Mouse (Mus musculus): ENCODE results near the gene Add3. TPM values are rescaled to one million over a fixed set of nuclear protein-coding genes. Genes with fewer than 3 reads are reported as not detected.
A peak's percentile ranks its signal among the peaks of the same experiment; 100 is the strongest.

The Add3 gene
- polyA plus RNA-seq, 1 experiment from 2014 or later: 100 TPM

- Histone ChIP-seq H3K4me2 (replicated peaks; ENCODE audit: low read depth, low read length) (peak overlapping the region; percentile 35), H3K27me3 (replicated peaks; ENCODE audit: insufficient read depth, low read length) (no peaks in the 10 kb centered on the region), H3K36me3 (ENCODE audit: insufficient read depth, low read length) (no peaks in the 10 kb centered on the region), H3K9ac (replicated peaks; ENCODE audit: low read depth) (no peak overlapping the region), H3K4me1 (ENCODE audit: insufficient read depth, low read depth, low read length) (peaks cover 5% of the 10 kb centered on the region; the same call in 1 of the 2 replicates), H3K4me3 (ENCODE audit: low read depth, low read length) (no peak overlapping the region), H3K9me3 (ENCODE audit: low read length) (no peaks in the 10 kb centered on the region), H3K27ac (ENCODE audit: low read length) (no peak overlapping the region)
- peak; percentile 5; the same call in 1 of the 2 replicates for TF ChIP-seq EP300 (IDR thresholded peaks at IDR 0.05)
- TF ChIP-seq CTCF (IDR thresholded peaks at IDR 0.05): no peak
- DNase-seq (ENCODE audit: low spot score) (peak; percentile 83), ATAC-seq (peak; percentile 75)
- WGBS: 32% methylated on average over 26 of the region's 26 CpGs
Observed at GRCm38 (mm10) chr19:53105374-53106090, 34.7 kb upstream of the Add3 start.

DNA sequence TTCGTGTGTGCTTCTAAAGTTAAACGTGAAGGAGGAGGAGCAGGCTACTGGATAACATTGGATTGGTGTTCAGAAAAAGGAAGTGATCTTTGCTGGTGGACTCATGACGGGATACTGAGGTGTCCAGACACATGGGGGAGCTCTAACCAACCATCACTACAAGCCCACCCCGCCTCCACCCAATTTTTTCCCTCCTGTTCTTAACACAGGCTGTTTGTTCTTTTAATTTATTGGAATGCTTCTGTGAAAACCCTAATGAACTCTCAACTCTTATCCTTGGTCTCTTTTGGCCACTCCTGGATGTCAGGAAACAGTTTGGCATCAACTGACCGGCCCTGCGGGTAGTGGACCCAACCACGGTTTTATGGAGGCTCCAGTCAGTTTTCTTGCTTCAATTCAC lies 33.3 kb upstream of the Add3 start:
- H3K4me2 ChIP-seq (replicated peaks; ENCODE audit: low read depth, low read length): no peak overlapping the region
- H3K4me1 ChIP-seq (ENCODE audit: insufficient read depth, low read depth, low read length): peaks cover 8% of the 10 kb centered on the region; the same call in 1 of the 2 replicates
- no peaks in the 10 kb centered on the region for H3K9me3 ChIP-seq (ENCODE audit: low read length)
- H3K27ac ChIP-seq (ENCODE audit: low read length): no peak overlapping the region
- no peak overlapping the region for H3K4me3 ChIP-seq (ENCODE audit: low read depth, low read length)
- DNase-seq (ENCODE audit: low spot score): peak; percentile 50
- no peaks in the 10 kb centered on the region for H3K36me3 ChIP-seq (ENCODE audit: insufficient read depth, low read length)
- H3K27me3 ChIP-seq (replicated peaks; ENCODE audit: insufficient read depth, low read length): no peaks in the 10 kb centered on the region
- 67% methylated on average over 7 of the region's 7 CpGs for WGBS
- ATAC-seq: no peak
- TF ChIP-seq EP300 (IDR thresholded peaks at IDR 0.05): no peak
- TF ChIP-seq CTCF (IDR thresholded peaks at IDR 0.05): peak; percentile 51
- no peak overlapping the region for H3K9ac ChIP-seq (replicated peaks; ENCODE audit: low read depth)

DNA sequence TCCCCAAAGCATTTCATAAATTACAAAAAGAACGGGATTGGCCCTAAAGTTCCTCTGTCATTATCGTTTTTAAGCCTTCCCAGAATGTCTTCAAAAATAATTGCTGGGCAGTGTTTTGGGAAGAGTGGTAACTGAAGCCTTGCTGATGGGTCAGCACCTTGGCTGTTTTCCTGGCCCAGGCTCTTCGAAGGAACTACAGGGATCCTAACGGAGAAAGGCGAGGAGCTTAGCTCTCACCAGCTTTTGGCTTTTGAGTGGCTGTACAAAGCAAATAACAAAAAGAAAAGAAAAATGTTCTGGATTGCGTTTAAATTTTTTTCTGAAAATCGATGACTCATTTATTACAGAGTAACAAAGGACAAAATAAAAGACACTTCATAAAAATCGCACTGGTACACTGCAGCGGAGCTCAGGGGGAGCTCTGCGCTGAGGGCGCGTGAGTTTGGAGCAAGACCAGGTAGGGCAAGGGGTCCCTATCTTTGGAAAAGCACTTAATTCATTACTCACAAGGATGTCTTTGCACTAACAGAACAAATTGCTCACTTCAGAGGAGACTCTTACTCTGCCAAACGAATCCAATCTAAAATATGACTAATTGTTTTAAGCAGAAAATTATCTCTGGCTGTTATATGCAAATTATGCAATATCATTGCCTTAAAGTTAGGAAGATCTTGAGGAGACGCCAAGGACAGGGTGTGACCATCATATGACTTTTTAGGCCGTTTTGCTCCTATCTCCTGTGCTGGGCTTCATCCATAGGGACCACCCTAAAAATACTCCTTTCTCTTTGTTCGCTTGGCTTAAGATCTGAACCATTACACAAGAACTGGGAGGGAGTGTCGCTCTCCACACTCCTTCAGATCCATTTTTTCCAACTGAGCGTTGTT lies 32.6 kb upstream of the Add3 start:
- DNase-seq (ENCODE audit: low spot score): peak; percentile 74
- H3K4me3 ChIP-seq (ENCODE audit: low read depth, low read length): no peak overlapping the region
- WGBS: 42% methylated on average over 18 of the region's 18 CpGs
- no peaks in the 10 kb centered on the region for H3K36me3 ChIP-seq (ENCODE audit: insufficient read depth, low read length)
- ATAC-seq: peak; percentile 25; the same call in 1 of the 2 replicates
- H3K27ac ChIP-seq (ENCODE audit: low read length): no peak overlapping the region
- H3K4me1 ChIP-seq (ENCODE audit: insufficient read depth, low read depth, low read length): peaks cover 8% of the 10 kb centered on the region; the same call in 1 of the 2 replicates
- no peaks in the 10 kb centered on the region for H3K27me3 ChIP-seq (replicated peaks; ENCODE audit: insufficient read depth, low read length)
- H3K9me3 ChIP-seq (ENCODE audit: low read length): no peaks in the 10 kb centered on the region
- 0 out of 2 replicates have a peak overlapping the region, but pooled peaks have one; percentile 9 for H3K4me2 ChIP-seq (replicated peaks; ENCODE audit: low read depth, low read length)
- H3K9ac ChIP-seq (replicated peaks; ENCODE audit: low read depth): no peak overlapping the region
- TF ChIP-seq EP300 (IDR thresholded peaks at IDR 0.05) (peak; percentile 41; the same call in 1 of the 2 replicates), CTCF (IDR thresholded peaks at IDR 0.05) (no peak)

DNA sequence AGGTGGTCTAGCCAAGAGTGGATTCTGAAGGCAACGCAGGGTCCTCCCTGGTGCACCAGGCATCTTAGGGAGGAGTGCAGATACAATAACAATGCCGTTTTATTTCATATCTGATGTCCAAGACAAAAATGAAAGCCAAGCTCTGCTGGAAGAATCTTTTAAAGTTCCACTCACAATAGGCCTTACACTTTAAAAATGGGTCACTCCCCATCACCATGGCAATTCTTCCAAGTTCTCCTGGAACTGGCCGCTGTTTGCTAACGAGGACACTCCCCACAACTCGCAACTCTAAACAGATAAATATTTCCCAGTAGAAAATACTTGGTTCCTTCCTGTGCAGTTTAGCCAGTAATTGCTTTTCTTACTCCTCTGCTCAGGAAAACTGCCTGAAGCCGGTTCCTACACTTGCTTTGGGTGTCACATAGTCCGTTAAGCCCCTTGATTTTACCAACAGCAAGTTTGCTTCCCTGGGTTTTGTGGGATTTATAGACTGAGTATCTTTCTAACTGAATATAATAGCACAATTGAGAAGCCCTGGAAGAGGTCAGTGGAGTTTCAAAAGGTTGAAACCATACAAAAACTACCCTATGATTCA lies 28.1 kb upstream of the Add3 start:
- no peak overlapping the region for H3K27ac ChIP-seq (ENCODE audit: low read length)
- H3K9ac ChIP-seq (replicated peaks; ENCODE audit: low read depth): no peak overlapping the region
- H3K9me3 ChIP-seq (ENCODE audit: low read length): no peaks in the 10 kb centered on the region
- ATAC-seq (no peak), DNase-seq (ENCODE audit: low spot score) (peak; percentile 36)
- 0 out of 2 replicates have a peak, but pooled peaks cover 3% of the 10 kb centered on the region for H3K4me1 ChIP-seq (ENCODE audit: insufficient read depth, low read depth, low read length)
- WGBS: 51% methylated on average over 7 of the region's 7 CpGs
- H3K4me3 ChIP-seq (ENCODE audit: low read depth, low read length): no peak overlapping the region
- H3K27me3 ChIP-seq (replicated peaks; ENCODE audit: insufficient read depth, low read length): no peaks in the 10 kb centered on the region
- H3K36me3 ChIP-seq (ENCODE audit: insufficient read depth, low read length): no peaks in the 10 kb centered on the region
- H3K4me2 ChIP-seq (replicated peaks; ENCODE audit: low read depth, low read length): no peak overlapping the region
- TF ChIP-seq EP300 (IDR thresholded peaks at IDR 0.05) (no peak), CTCF (IDR thresholded peaks at IDR 0.05) (no peak)

- no peak for TF ChIP-seq EP300 (IDR thresholded peaks at IDR 0.05)
- no peak for TF ChIP-seq CTCF (IDR thresholded peaks at IDR 0.05)
- DNase-seq (ENCODE audit: low spot score): no peak
- Histone ChIP-seq H3K27ac (ENCODE audit: low read length) (no peak overlapping the region), H3K4me2 (replicated peaks; ENCODE audit: low read depth, low read length) (no peak overlapping the region), H3K9me3 (ENCODE audit: low read length) (no peaks in the 10 kb centered on the region), H3K4me3 (ENCODE audit: low read depth, low read length) (no peak overlapping the region), H3K36me3 (ENCODE audit: insufficient read depth, low read length) (no peaks in the 10 kb centered on the region), H3K9ac (replicated peaks; ENCODE audit: low read depth) (no peak overlapping the region), H3K27me3 (replicated peaks; ENCODE audit: insufficient read depth, low read length) (no peaks in the 10 kb centered on the region), H3K4me1 (ENCODE audit: insufficient read depth, low read depth, low read length) (no peaks in the 10 kb centered on the region)
- ATAC-seq: no peak
- 69% methylated on average over 8 of the region's 8 CpGs for WGBS
Observed at GRCm38 (mm10) chr19:53119255-53119795, 20.9 kb upstream of the Add3 start.

All from lung, postnatal 0 days (tissue).